Comparison of ENCODE assay signal across 9 mouse cellular contexts in the genomic region with DNA sequence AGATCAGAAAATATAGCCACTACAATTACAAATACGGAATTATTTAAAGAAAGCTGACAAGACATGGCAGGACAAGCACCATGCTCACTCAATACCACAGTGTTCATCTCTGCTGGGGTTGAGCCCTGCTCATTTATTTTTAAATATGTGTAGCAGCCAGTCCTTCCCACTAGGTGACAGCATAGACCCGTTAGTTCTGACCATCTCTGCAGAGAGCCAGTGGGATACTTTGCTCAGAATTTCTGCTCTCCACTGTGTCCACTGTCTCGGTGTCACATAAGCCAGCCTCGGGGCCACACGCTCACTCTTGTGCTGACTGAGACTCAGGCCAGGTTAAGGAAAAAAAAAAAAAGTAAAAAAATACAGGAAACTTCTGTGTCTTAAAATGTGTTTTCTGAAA.
A peak's percentile ranks its signal among the peaks of the same experiment; 100 is the strongest.
DNase-seq lines count a peak whose midpoint lies in the region; ATAC-seq lines count a peak whose summit lies in the region.
"Had no signal": no experiment of that assay in that cellular context is flagged by ENCODE, and none has a peak within 500 bp of the region (broad histone marks: within the 10 kb centered on the region; RNA-seq: fewer than 3 reads in every experiment).

No protein-coding gene starts in this region.

- DNase-seq in limb, embryonic 11.5 days (ENCODE audit: low spot score), result peak; percentile 55
- DNase-seq in limb, embryonic 10.5 days (ENCODE audit: low spot score), result no peak
- DNase-seq in cerebellum, adult 18-20 months, result peak; percentile 74 to 76
- peak; percentile 69 for DNase-seq in intestine, embryonic 14.5 days (ENCODE audit: low spot score)
- DNase-seq in left cerebral cortex, postnatal 4 days, result peak; percentile 43
- peak; percentile 59 for DNase-seq in splenic B cell, adult 2 months (ENCODE audit: low read depth, low spot score)

- peaks cover 4% of the 10 kb centered on the region; the same call in 1 of the 2 replicates for H3K36me3 ChIP-seq in limb, embryonic 11.5 days (ENCODE audit: control insufficient read depth, insufficient read depth, low read length)
- H3K36me3 ChIP-seq in limb, embryonic 10.5 days, result peaks cover 25% of the 10 kb centered on the region
- no peaks in the 10 kb centered on the region for H3K36me3 ChIP-seq in intestine, embryonic 14.5 days (ENCODE audit: control insufficient read depth, insufficient read depth, low read length)
- 0 out of 2 replicates have a peak, but pooled peaks cover 5% of the 10 kb centered on the region for H3K36me3 ChIP-seq in midbrain, embryonic 15.5 days (replicated peaks)
- no peaks in the 10 kb centered on the region for H3K36me3 ChIP-seq in splenic B cell, adult 2 months (ENCODE audit: control insufficient read depth, insufficient read depth, low read length, poor library complexity, severe bottlenecking)

- H3K9ac ChIP-seq in limb, embryonic 11.5 days (ENCODE audit: low read length), result no peak overlapping the region
- H3K9ac ChIP-seq in intestine, embryonic 14.5 days (ENCODE audit: low read length), result no peak overlapping the region
- H3K9ac ChIP-seq in midbrain, embryonic 15.5 days, result no peak overlapping the region

- peak; percentile 73; the same call in 1 of the 2 replicates for ATAC-seq in limb, embryonic 11.5 days (ENCODE audit: insufficient number of reproducible peaks, low FRiP score, low TSS enrichment, low read depth)
- ATAC-seq in frontal cortex, adult (ENCODE audit: low TSS enrichment), result peak; percentile 86
- peak; percentile 66 for ATAC-seq in intestine, embryonic 14.5 days (replicated peaks; ENCODE audit: low FRiP score, low TSS enrichment, low read depth)
- ATAC-seq in midbrain, embryonic 15.5 days (replicated peaks), result peak; percentile 87

- H3K27me3 ChIP-seq in limb, embryonic 11.5 days (ENCODE audit: control insufficient read depth, insufficient read depth, low read length), result no peaks in the 10 kb centered on the region
- no peaks in the 10 kb centered on the region for H3K27me3 ChIP-seq in limb, embryonic 10.5 days (ENCODE audit: low read depth, poor library complexity, severe bottlenecking)
- H3K27me3 ChIP-seq in intestine, embryonic 14.5 days (replicated peaks; ENCODE audit: control insufficient read depth, insufficient read depth, low read length), result no peaks in the 10 kb centered on the region
- no peaks in the 10 kb centered on the region for H3K27me3 ChIP-seq in midbrain, embryonic 15.5 days (replicated peaks)
- no peaks in the 10 kb centered on the region for H3K27me3 ChIP-seq in splenic B cell, adult 2 months (ENCODE audit: control insufficient read depth, insufficient read depth, low read length, poor library complexity, severe bottlenecking)
- H3K27me3 ChIP-seq: megakaryocyte, embryonic 14.5 days had no signal

- no peak overlapping the region for H3K4me3 ChIP-seq in limb, embryonic 11.5 days (ENCODE audit: low read depth, low read length)
- no peak overlapping the region for H3K4me3 ChIP-seq in limb, embryonic 10.5 days
- no peak overlapping the region for H3K4me3 ChIP-seq in intestine, embryonic 14.5 days (ENCODE audit: low read depth, low read length)
- no peak overlapping the region for H3K4me3 ChIP-seq in midbrain, embryonic 15.5 days

- 56% methylated on average over 5 of the region's 5 CpGs for WGBS in limb, embryonic 11.5 days
- 62% methylated on average over 5 of the region's 5 CpGs for WGBS in limb, embryonic 10.5 days
- WGBS in intestine, embryonic 14.5 days, result 47% methylated on average over 5 of the region's 5 CpGs
- 30% methylated on average over 5 of the region's 5 CpGs for WGBS in midbrain, embryonic 15.5 days

- H3K4me2 ChIP-seq in limb, embryonic 11.5 days (ENCODE audit: low read depth, severe bottlenecking), result no peak overlapping the region
- H3K4me2 ChIP-seq in intestine, embryonic 14.5 days (ENCODE audit: low read length), result no peak overlapping the region
- H3K4me2 ChIP-seq in midbrain, embryonic 15.5 days, result no peak overlapping the region

- H3K4me1 ChIP-seq in limb, embryonic 11.5 days (ENCODE audit: control insufficient read depth, insufficient read depth, low read length), result 0 out of 2 replicates have a peak, but pooled peaks cover 5% of the 10 kb centered on the region
- H3K4me1 ChIP-seq in limb, embryonic 10.5 days, result peaks cover 14% of the 10 kb centered on the region
- H3K4me1 ChIP-seq in intestine, embryonic 14.5 days (replicated peaks; ENCODE audit: control insufficient read depth, insufficient read depth, low read length), result 0 out of 2 replicates have a peak, but pooled peaks cover 4% of the 10 kb centered on the region
- H3K4me1 ChIP-seq in midbrain, embryonic 15.5 days, result peaks cover 8% of the 10 kb centered on the region

- intact Hi-C loops in left cerebral cortex, postnatal 4 days (cut with DNase I), result loop anchor here (2.0 kb wide), 1 partner anchor 322 kb away; no protein-coding TSS in a partner anchor

- no peak overlapping the region for H3K27ac ChIP-seq in limb, embryonic 11.5 days (replicated peaks; ENCODE audit: low read depth, low read length)
- no peak overlapping the region for H3K27ac ChIP-seq in limb, embryonic 10.5 days
- H3K27ac ChIP-seq in intestine, embryonic 14.5 days (ENCODE audit: low read depth), result no peak overlapping the region
- no peak overlapping the region for H3K27ac ChIP-seq in midbrain, embryonic 15.5 days

- H3K9me3 ChIP-seq in limb, embryonic 11.5 days (ENCODE audit: control insufficient read depth, low read length), result no peaks in the 10 kb centered on the region; the same call in 1 of the 2 replicates
- no peaks in the 10 kb centered on the region for H3K9me3 ChIP-seq in limb, embryonic 10.5 days (replicated peaks)
- no peaks in the 10 kb centered on the region for H3K9me3 ChIP-seq in intestine, embryonic 14.5 days (ENCODE audit: control insufficient read depth, low read length)
- no peaks in the 10 kb centered on the region; the same call in 1 of the 2 replicates for H3K9me3 ChIP-seq in midbrain, embryonic 15.5 days
- H3K9me3 ChIP-seq: megakaryocyte, embryonic 14.5 days had no signal
